Mouse (Mus musculus): Measurements from ENCODE around the gene Snd1.

- TF ChIP-seq CTCF (IDR thresholded peaks at IDR 0.05; ENCODE audit: low read depth) (no peak), EP300 (IDR thresholded peaks at IDR 0.05; ENCODE audit: low read depth) (no peak)
Observed at GRCm38 (mm10) chr6:28981585-28981948, 506.6 kb downstream of the Snd1 start.

Measured in liver, postnatal 0 days (tissue).